Comparison of ENCODE assay signal across 8 mouse cellular contexts in genomic region chr15:83664722-83665121, GRCm38 (mm10).
DNase-seq lines count a peak whose midpoint lies in the region; ATAC-seq and TF ChIP-seq lines count a peak whose summit lies in the region.

No protein-coding gene starts in this region.

- no peaks in the 10 kb centered on the region for H3K4me1 ChIP-seq in liver, adult 2 months (ENCODE audit: control insufficient read depth, insufficient read depth, low read length)
- H3K4me1 ChIP-seq in liver, embryonic 12.5 days, result no peaks in the 10 kb centered on the region
- H3K4me1 ChIP-seq in forebrain, postnatal 0 days (ENCODE audit: insufficient read depth), result peaks cover 4% of the 10 kb centered on the region; the same call in 1 of the 2 replicates
- peaks cover 27% of the 10 kb centered on the region for H3K4me1 ChIP-seq in limb, embryonic 14.5 days (ENCODE audit: control insufficient read depth, insufficient read depth, low read length)

- no peak for TF ChIP-seq POLR2A in liver, adult 2 months (IDR thresholded peaks at IDR 0.05; ENCODE audit: extremely low read depth, insufficient read depth, low read length)
- no peak for TF ChIP-seq POLR2A in limb, embryonic 14.5 days (IDR thresholded peaks at IDR 0.05; ENCODE audit: borderline replicate concordance, extremely low read depth, insufficient read depth, insufficient read length)

- H3K27ac ChIP-seq in liver, adult 2 months (replicated peaks; ENCODE audit: insufficient read depth, low read depth, low read length), result no peak overlapping the region
- H3K27ac ChIP-seq in liver, embryonic 12.5 days, result no peak overlapping the region
- no peak overlapping the region for H3K27ac ChIP-seq in forebrain, postnatal 0 days (ENCODE audit: low read depth, low read length)
- no peak overlapping the region for H3K27ac ChIP-seq in limb, embryonic 14.5 days (replicated peaks; ENCODE audit: low read depth, low read length)

- H3K27me3 ChIP-seq in liver, adult 2 months (ENCODE audit: control insufficient read depth, insufficient read depth, low read length), result no peaks in the 10 kb centered on the region
- no peaks in the 10 kb centered on the region; the same call in 1 of the 2 replicates for H3K27me3 ChIP-seq in liver, embryonic 12.5 days (replicated peaks)
- H3K27me3 ChIP-seq in forebrain, postnatal 0 days (ENCODE audit: insufficient read depth, low read length), result no peaks in the 10 kb centered on the region
- H3K27me3 ChIP-seq in limb, embryonic 14.5 days (ENCODE audit: control insufficient read depth, insufficient read depth, low read length), result peaks cover 16% of the 10 kb centered on the region

- no peaks in the 10 kb centered on the region for H3K36me3 ChIP-seq in liver, adult 2 months (ENCODE audit: control insufficient read depth, insufficient read depth, low read length)
- no peaks in the 10 kb centered on the region for H3K36me3 ChIP-seq in liver, embryonic 12.5 days
- no peaks in the 10 kb centered on the region for H3K36me3 ChIP-seq in forebrain, postnatal 0 days (ENCODE audit: insufficient read depth)
- no peaks in the 10 kb centered on the region for H3K36me3 ChIP-seq in limb, embryonic 14.5 days (ENCODE audit: control insufficient read depth, insufficient read depth, low read length)

- ATAC-seq in liver, embryonic 12.5 days, result no peak
- peak; percentile 37; the same call in 1 of the 2 replicates for ATAC-seq in cerebellum, adult (ENCODE audit: insufficient number of reproducible peaks, low FRiP score, low TSS enrichment)
- peak; percentile 47; the same call in 1 of the 2 replicates for ATAC-seq in forebrain, postnatal 0 days
- 0 out of 2 replicates have a peak, but pooled peaks have one; percentile 41 for ATAC-seq in limb, embryonic 14.5 days (ENCODE audit: low FRiP score, low read depth)

- no peak overlapping the region for H3K9ac ChIP-seq in liver, adult 2 months (ENCODE audit: low read depth, low read length)
- H3K9ac ChIP-seq in liver, embryonic 12.5 days, result no peak overlapping the region
- H3K9ac ChIP-seq in forebrain, postnatal 0 days, result no peak overlapping the region
- H3K9ac ChIP-seq in limb, embryonic 14.5 days (ENCODE audit: low read depth, low read length, severe bottlenecking), result no peak overlapping the region

- peak; percentile 73 for TF ChIP-seq CTCF in liver, adult 2 months (IDR thresholded peaks at IDR 0.05; ENCODE audit: low read depth, low read length)
- TF ChIP-seq CTCF in forebrain, postnatal 0 days (IDR thresholded peaks at IDR 0.05; ENCODE audit: low read depth), result peak; percentile 78

- no peaks in the 10 kb centered on the region for H3K79me2 ChIP-seq in liver, adult 2 months (ENCODE audit: control insufficient read depth, insufficient read depth, low read length)

- H3K4me3 ChIP-seq in liver, adult 2 months (ENCODE audit: insufficient read depth, low read depth, low read length), result no peak overlapping the region
- no peak overlapping the region for H3K4me3 ChIP-seq in liver, embryonic 12.5 days
- no peak overlapping the region for H3K4me3 ChIP-seq in forebrain, postnatal 0 days (ENCODE audit: low read depth, low read length)
- no peak overlapping the region for H3K4me3 ChIP-seq in limb, embryonic 14.5 days (replicated peaks; ENCODE audit: low read length)

- no peak overlapping the region for H3K4me2 ChIP-seq in liver, embryonic 12.5 days
- no peak overlapping the region for H3K4me2 ChIP-seq in forebrain, postnatal 0 days (ENCODE audit: low read depth)
- H3K4me2 ChIP-seq in limb, embryonic 14.5 days (replicated peaks; ENCODE audit: low read depth, low read length, severe bottlenecking), result no peak overlapping the region

- no peaks in the 10 kb centered on the region for H3K9me3 ChIP-seq in liver, embryonic 12.5 days (replicated peaks)
- no peaks in the 10 kb centered on the region for H3K9me3 ChIP-seq in forebrain, postnatal 0 days (ENCODE audit: low read length)
- H3K9me3 ChIP-seq in limb, embryonic 14.5 days (ENCODE audit: control insufficient read depth, low read length), result no peaks in the 10 kb centered on the region

- DNase-seq in liver, adult 2 months (ENCODE audit: extremely low read depth, low read depth, low spot score), result peak; percentile 60
- peak; percentile 70 for DNase-seq in forebrain, postnatal 0 days
- DNase-seq in kidney, adult 9 months, result peak; percentile 35
- peak; percentile 66 for DNase-seq in limb, embryonic 14.5 days (ENCODE audit: low spot score)
- peak; percentile 42 to 53 for DNase-seq in right cerebral cortex, adult 2 months (ENCODE audit: low spot score in 2 of 2)
- DNase-seq in spleen, postnatal 36 days (ENCODE audit: low spot score in 2 of 2), result no peak

- 8% methylated on average over 5 of the region's 5 CpGs for WGBS in liver, adult 2 months
- WGBS in liver, embryonic 12.5 days (ENCODE audit: insufficient replicate concordance), result 54% methylated on average over 5 of the region's 5 CpGs
- WGBS in forebrain, postnatal 0 days, result 53% methylated on average over 5 of the region's 5 CpGs
- 39% methylated on average over 5 of the region's 5 CpGs for WGBS in limb, embryonic 14.5 days

Comparison
In these comparisons a context has a peak if more than half of its experiments do, and no peak if none do; other contexts are left out.
1. DNase-seq: peak in liver, adult 2 months (single experiment), forebrain, postnatal 0 days (single experiment), kidney, adult 9 months (single experiment), limb, embryonic 14.5 days (single experiment) and right cerebral cortex, adult 2 months (2 of 2); none in spleen, postnatal 36 days (0 of 2).